Comparison of ENCODE assay signal across 24 mouse cellular contexts in genomic region chr3:137950191-137950885, GRCm38 (mm10). TPM values are rescaled to one million over a fixed set of nuclear protein-coding genes. Genes with fewer than 3 reads are reported as not detected.
DNase-seq lines count a peak whose midpoint lies in the region; ATAC-seq and TF ChIP-seq lines count a peak whose summit lies in the region.
"Had no signal": no experiment of that assay in that cellular context is flagged by ENCODE, and none has a peak within 500 bp of the region (broad histone marks: within the 10 kb centered on the region; RNA-seq: fewer than 3 reads in every experiment).

No protein-coding gene starts in this region.

- H3K4me3 ChIP-seq in megakaryocyte, embryonic 14.5 days (replicated peaks): peak overlapping the region; percentile 75
- H3K4me3 ChIP-seq in ES-Bruce4 (ENCODE audit: low read depth, low read length): no peak overlapping the region
- H3K4me3 ChIP-seq in liver, embryonic 13.5 days (replicated peaks): no peak overlapping the region
- no peak overlapping the region for H3K4me3 ChIP-seq in hindbrain, embryonic 11.5 days (ENCODE audit: low read depth, low read length)
- H3K4me3 ChIP-seq in heart, embryonic 10.5 days: no peak overlapping the region
- H3K4me3 ChIP-seq: embryonic facial prominence, embryonic 15.5 days; heart, embryonic 12.5 days; intestine, embryonic 15.5 days; limb, embryonic 12.5 days; lung, embryonic 15.5 days; midbrain, embryonic 15.5 days; myocyte had no signal

- no peaks in the 10 kb centered on the region for H3K27me3 ChIP-seq in megakaryocyte, embryonic 14.5 days (replicated peaks)
- no peaks in the 10 kb centered on the region for H3K27me3 ChIP-seq in ES-Bruce4 (ENCODE audit: control insufficient read depth, insufficient read depth, low read length, poor library complexity, severe bottlenecking)
- no peaks in the 10 kb centered on the region for H3K27me3 ChIP-seq in liver, embryonic 13.5 days
- no peaks in the 10 kb centered on the region for H3K27me3 ChIP-seq in splenic B cell, adult 2 months (ENCODE audit: control insufficient read depth, insufficient read depth, low read length, poor library complexity, severe bottlenecking)
- H3K27me3 ChIP-seq in hindbrain, embryonic 11.5 days (ENCODE audit: control insufficient read depth, insufficient read depth, low read length): no peaks in the 10 kb centered on the region
- H3K27me3 ChIP-seq in heart, embryonic 10.5 days (ENCODE audit: insufficient read depth, poor library complexity, severe bottlenecking): no peaks in the 10 kb centered on the region
- H3K27me3 ChIP-seq: embryonic facial prominence, embryonic 15.5 days; heart, embryonic 12.5 days; intestine, embryonic 15.5 days; limb, embryonic 12.5 days; lung, embryonic 15.5 days; midbrain, embryonic 15.5 days had no signal

- H3K9ac ChIP-seq in ES-Bruce4 (ENCODE audit: low read depth, poor library complexity, severe bottlenecking): no peak overlapping the region
- H3K9ac ChIP-seq in liver, embryonic 13.5 days: no peak overlapping the region
- no peak overlapping the region for H3K9ac ChIP-seq in hindbrain, embryonic 11.5 days (ENCODE audit: low read depth, low read length)
- H3K9ac ChIP-seq: embryonic facial prominence, embryonic 15.5 days; forebrain, postnatal 0 days; heart, embryonic 12.5 days; hindbrain, embryonic 14.5 days; intestine, embryonic 15.5 days; limb, embryonic 12.5 days; lung, embryonic 15.5 days; midbrain, embryonic 15.5 days had no signal

- no peaks in the 10 kb centered on the region for H3K9me3 ChIP-seq in megakaryocyte, embryonic 14.5 days
- no peaks in the 10 kb centered on the region for H3K9me3 ChIP-seq in ES-Bruce4 (replicated peaks; ENCODE audit: control insufficient read depth, insufficient read depth, low read length, poor library complexity, severe bottlenecking)
- no peaks in the 10 kb centered on the region for H3K9me3 ChIP-seq in liver, embryonic 13.5 days (replicated peaks)
- H3K9me3 ChIP-seq in hindbrain, embryonic 11.5 days (ENCODE audit: control insufficient read depth, low read length): no peaks in the 10 kb centered on the region
- H3K9me3 ChIP-seq in heart, embryonic 10.5 days: no peaks in the 10 kb centered on the region
- H3K9me3 ChIP-seq: embryonic facial prominence, embryonic 15.5 days; heart, embryonic 12.5 days; intestine, embryonic 15.5 days; limb, embryonic 12.5 days; lung, embryonic 15.5 days; midbrain, embryonic 15.5 days had no signal

- peaks cover 100% of the 10 kb centered on the region for H3K4me1 ChIP-seq in megakaryocyte, embryonic 14.5 days
- H3K4me1 ChIP-seq in ES-Bruce4 (ENCODE audit: control insufficient read depth, insufficient read depth, low read length): peaks cover 13% of the 10 kb centered on the region
- H3K4me1 ChIP-seq in liver, embryonic 13.5 days (replicated peaks): peaks cover 92% of the 10 kb centered on the region
- no peaks in the 10 kb centered on the region for H3K4me1 ChIP-seq in hindbrain, embryonic 11.5 days (replicated peaks; ENCODE audit: control insufficient read depth, insufficient read depth, low read length)
- peaks cover 33% of the 10 kb centered on the region for H3K4me1 ChIP-seq in heart, embryonic 10.5 days

- no peak for TF ChIP-seq EP300 in ES-Bruce4 (IDR thresholded peaks at IDR 0.05; ENCODE audit: insufficient read depth, low read depth, low read length)

- H3K36me3 ChIP-seq in megakaryocyte, embryonic 14.5 days (replicated peaks; ENCODE audit: low read length): peaks cover 99% of the 10 kb centered on the region
- no peaks in the 10 kb centered on the region; the same call in 1 of the 2 replicates for H3K36me3 ChIP-seq in ES-Bruce4 (ENCODE audit: control insufficient read depth, insufficient read depth, low read length, poor library complexity, severe bottlenecking)
- H3K36me3 ChIP-seq in liver, embryonic 13.5 days: peaks cover 26% of the 10 kb centered on the region
- peaks cover 2% of the 10 kb centered on the region for H3K36me3 ChIP-seq in splenic B cell, adult 2 months (ENCODE audit: control insufficient read depth, insufficient read depth, low read length, poor library complexity, severe bottlenecking)
- H3K36me3 ChIP-seq in hindbrain, embryonic 11.5 days (ENCODE audit: control insufficient read depth, insufficient read depth, low read length): no peaks in the 10 kb centered on the region
- no peaks in the 10 kb centered on the region for H3K36me3 ChIP-seq in heart, embryonic 10.5 days
- H3K36me3 ChIP-seq: embryonic facial prominence, embryonic 15.5 days; intestine, embryonic 15.5 days; limb, embryonic 12.5 days; lung, embryonic 15.5 days; midbrain, embryonic 15.5 days had no signal

- H3K27ac ChIP-seq in ES-Bruce4 (ENCODE audit: insufficient read depth, low read length): 0 out of 2 replicates have a peak overlapping the region, but pooled peaks have one; percentile 30
- peak overlapping the region; percentile 66 for H3K27ac ChIP-seq in liver, embryonic 13.5 days
- H3K27ac ChIP-seq in hindbrain, embryonic 11.5 days (ENCODE audit: low read depth, low read length): no peak overlapping the region
- H3K27ac ChIP-seq in heart, embryonic 10.5 days: no peak overlapping the region
- H3K27ac ChIP-seq: embryonic facial prominence, embryonic 15.5 days; hindbrain, embryonic 14.5 days; intestine, embryonic 15.5 days; limb, embryonic 12.5 days; lung, embryonic 15.5 days; midbrain, embryonic 15.5 days had no signal

- TF ChIP-seq POLR2A in ES-Bruce4 (IDR thresholded peaks at IDR 0.05; ENCODE audit: insufficient read depth, low read length): no peak

- no peak for ATAC-seq in megakaryocyte, adult 5-6 weeks (ENCODE audit: poor library complexity, severe bottlenecking)
- ATAC-seq in liver, embryonic 13.5 days (ENCODE audit: low read depth): no peak
- ATAC-seq in hindbrain, embryonic 11.5 days (ENCODE audit: low FRiP score): no peak
- ATAC-seq: forebrain, postnatal 0 days; intestine, embryonic 15.5 days; midbrain, embryonic 15.5 days had no signal

- WGBS in liver, embryonic 13.5 days (ENCODE audit: insufficient replicate concordance): 59% methylated on average over 10 of the region's 10 CpGs
- WGBS in hindbrain, embryonic 11.5 days: 84% methylated on average over 10 of the region's 10 CpGs
- WGBS in heart, embryonic 10.5 days: 72% methylated on average over 10 of the region's 10 CpGs

- no peak for TF ChIP-seq CTCF in ES-Bruce4 (IDR thresholded peaks at IDR 0.05; ENCODE audit: low read depth, low read length)

- no peak overlapping the region for H3K4me2 ChIP-seq in liver, embryonic 13.5 days
- no peak overlapping the region for H3K4me2 ChIP-seq in hindbrain, embryonic 11.5 days (replicated peaks; ENCODE audit: low read depth, low read length)
- H3K4me2 ChIP-seq: embryonic facial prominence, embryonic 15.5 days; heart, embryonic 12.5 days; hindbrain, embryonic 14.5 days; intestine, embryonic 15.5 days; limb, embryonic 12.5 days; lung, embryonic 15.5 days; midbrain, embryonic 15.5 days had no signal

- no peak for DNase-seq in liver, embryonic 13.5 days
- DNase-seq in splenic B cell, adult 2 months (ENCODE audit: low read depth, low spot score): peak; percentile 57
- DNase-seq in hindbrain, embryonic 11.5 days (ENCODE audit: low spot score): no peak
- no peak for DNase-seq in heart, embryonic 10.5 days (ENCODE audit: low spot score)
- DNase-seq: adrenal gland, postnatal 14 days; cerebellum, adult 18-20 months; cerebellum, postnatal 25 days; forebrain, postnatal 0 days; heart, postnatal 14 days; kidney, adult 9 months; kidney, postnatal 36 days; right cerebral cortex, postnatal 14 days; thymus, postnatal 25 days had no signal

RNA-seq across cellular contexts. Expression of gene Dapp1, which starts 31.0 kb away (rescaled TPM):
- polyA plus RNA-seq in megakaryocyte, embryonic 14.5 days (2012; ENCODE audit: insufficient read depth, low replicate concordance): 8.0 and 32.0 TPM in 2 replicates
- 74.2 and 74.8 TPM in 2 replicates for total RNA-seq in megakaryocyte, adult 5-6 weeks (2015)
- 95.7 and 112 TPM in 2 replicates for total RNA-seq in megakaryocyte, adult 5-6 weeks (2017)
- 3.2 and 9.9 TPM in 2 replicates for polyA plus RNA-seq in ES-Bruce4 (2011; ENCODE audit: insufficient read depth, insufficient read length, low read depth, missing spikeins)
- 14.0 and 20.3 TPM in 2 replicates for polyA plus RNA-seq in liver, embryonic 13.5 days (2015; fragmentation: Nextera tagmentation; extraction: Ambion mirVana)
- polyA plus RNA-seq in hindbrain, embryonic 11.5 days (2014; fragmentation: Nextera tagmentation; extraction: Ambion mirVana): 2.6 and 3.7 TPM in 2 replicates
- 8.7 and 9.3 TPM in 2 replicates for polyA plus RNA-seq in heart, embryonic 10.5 days (2016; fragmentation: Nextera tagmentation; extraction: Ambion mirVana)

RNA-seq across cellular contexts. Expression of gene Lamtor3, which starts 32.0 kb away (rescaled TPM):
- polyA plus RNA-seq in megakaryocyte, embryonic 14.5 days (2012; ENCODE audit: insufficient read depth, low replicate concordance): 5.9 and 25.2 TPM in 2 replicates
- total RNA-seq in megakaryocyte, adult 5-6 weeks (2015): 107 and 129 TPM in 2 replicates
- total RNA-seq in megakaryocyte, adult 5-6 weeks (2017): 102 and 112 TPM in 2 replicates
- 47.1 and 55.3 TPM in 2 replicates for polyA plus RNA-seq in ES-Bruce4 (2011; ENCODE audit: insufficient read depth, insufficient read length, low read depth, missing spikeins)
- polyA plus RNA-seq in liver, embryonic 13.5 days (2015; fragmentation: Nextera tagmentation; extraction: Ambion mirVana): 65.6 and 78.3 TPM in 2 replicates
- 96.9 and 103 TPM in 2 replicates for polyA plus RNA-seq in hindbrain, embryonic 11.5 days (2014; fragmentation: Nextera tagmentation; extraction: Ambion mirVana)
- 99.2 and 100 TPM in 2 replicates for polyA plus RNA-seq in heart, embryonic 10.5 days (2016; fragmentation: Nextera tagmentation; extraction: Ambion mirVana)

Comparison
In these comparisons a context has a peak if more than half of its experiments do, and no peak if none do; other contexts are left out.
1. H3K27ac ChIP-seq: peak in ES-Bruce4 (single experiment) and liver, embryonic 13.5 days (single experiment); none in hindbrain, embryonic 11.5 days (single experiment) and heart, embryonic 10.5 days (single experiment).